Mouse (Mus musculus): ENCODE measurements around the gene Dazap2.
A peak's percentile ranks its signal among the peaks of the same experiment; 100 is the strongest.
"Not testable (repeated sequence)": the region's sequence is repeated elsewhere in the genome, so short reads cannot be mapped to it uniquely, and the experiment has no call there.

Gene Dazap2

GRCm38 (mm10) chr15:100614996-100615824 is at the start of gene Dazap2:
Gene Dazap2 (plus strand): TSS chr15:100615349.
- DNase-seq, result peak; percentile 99

GRCm38 (mm10) chr15:100566531-100566930 is 48.6 kb upstream of the Dazap2 start:
- no peak for DNase-seq

GRCm38 (mm10) chr15:100569239-100569638 is 45.9 kb upstream of the Dazap2 start:
- no peak for DNase-seq

- DNase-seq, result no peak
Measured at GRCm38 (mm10) chr15:100573946-100574345, 41.2 kb upstream of the Dazap2 start.

- peak; percentile 19 for DNase-seq
Measured at GRCm38 (mm10) chr15:100574378-100574777, 40.8 kb upstream of the Dazap2 start.

GRCm38 (mm10) chr15:100575366-100575765 is 39.8 kb upstream of the Dazap2 start:
- no peak for DNase-seq

- DNase-seq, result no peak
Measured at GRCm38 (mm10) chr15:100576392-100576791, 38.8 kb upstream of the Dazap2 start.

- DNase-seq, result no peak
Measured at GRCm38 (mm10) chr15:100576810-100577209, 38.3 kb upstream of the Dazap2 start.

GRCm38 (mm10) chr15:100577972-100578371 is 37.2 kb upstream of the Dazap2 start:
- no peak for DNase-seq

- no peak for DNase-seq
Measured at GRCm38 (mm10) chr15:100580108-100580507, 35.0 kb upstream of the Dazap2 start.

- DNase-seq, result no peak
Measured at GRCm38 (mm10) chr15:100585931-100586330, 29.2 kb upstream of the Dazap2 start.

GRCm38 (mm10) chr15:100587166-100587565 is 28.0 kb upstream of the Dazap2 start:
- DNase-seq, result no peak

GRCm38 (mm10) chr15:100588297-100588696 is 26.9 kb upstream of the Dazap2 start:
- no peak for DNase-seq

- no peak for DNase-seq
Measured at GRCm38 (mm10) chr15:100590436-100590835, 24.7 kb upstream of the Dazap2 start.

GRCm38 (mm10) chr15:100592817-100593216 is 22.3 kb upstream of the Dazap2 start:
- no peak for DNase-seq

- DNase-seq, result peak; percentile 47
Measured at GRCm38 (mm10) chr15:100598287-100598882, 16.8 kb upstream of the Dazap2 start.

GRCm38 (mm10) chr15:100598883-100599275 is 16.3 kb upstream of the Dazap2 start:
- peak; percentile 66 for DNase-seq

- DNase-seq, result peak; percentile 63
Measured at GRCm38 (mm10) chr15:100599276-100600046, 15.7 kb upstream of the Dazap2 start, which contains the start of gene Pou6f1. Gene Pou6f1 (minus strand): TSS chr15:100599984.

- DNase-seq, result peak; percentile 81
Measured at GRCm38 (mm10) chr15:100600047-100600695, 15.0 kb upstream of the Dazap2 start.

- DNase-seq, result no peak
Measured at GRCm38 (mm10) chr15:100600696-100601272, 14.4 kb upstream of the Dazap2 start.

GRCm38 (mm10) chr15:100601669-100602068 is 13.5 kb upstream of the Dazap2 start:
- no peak for DNase-seq

GRCm38 (mm10) chr15:100606677-100607076 is 8.5 kb upstream of the Dazap2 start:
- not testable (repeated sequence) for DNase-seq
